ENCODE assay signal across 10 mouse cellular contexts in the genomic region with DNA sequence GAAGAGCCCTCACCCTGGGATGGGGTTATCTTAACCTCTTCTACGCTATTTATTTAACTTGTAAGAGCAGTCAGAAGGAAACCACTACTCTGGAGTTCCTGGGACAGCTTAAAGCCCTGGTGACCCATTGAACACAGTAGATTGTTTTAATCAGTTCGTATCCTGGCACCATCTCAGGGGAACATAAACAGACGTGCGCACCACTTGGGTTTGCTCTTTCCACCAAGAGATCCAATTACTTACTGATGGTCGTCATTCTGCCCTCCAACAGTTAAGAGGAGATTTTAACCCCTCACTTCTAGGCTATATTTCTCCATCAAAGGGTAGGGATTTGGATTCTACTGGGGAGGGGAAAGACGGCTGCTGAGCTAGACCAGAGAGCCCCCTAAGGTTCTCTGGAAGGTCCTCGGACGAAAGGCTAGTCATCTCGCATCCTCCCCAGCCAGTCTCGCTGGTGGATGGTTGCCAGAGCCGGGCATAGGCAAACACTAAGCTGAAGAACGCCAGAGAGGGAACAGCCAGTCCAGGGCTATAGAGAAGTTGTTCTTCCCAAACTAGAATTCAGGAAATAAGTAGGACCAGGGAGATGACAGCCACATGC. TPM values are rescaled to one million over a fixed set of nuclear protein-coding genes. Genes with fewer than 3 reads are reported as not detected.
DNase-seq lines count a peak whose midpoint lies in the region; ATAC-seq and TF ChIP-seq lines count a peak whose summit lies in the region.
"Had no signal": no experiment of that assay in that cellular context is flagged by ENCODE, and none has a peak within 500 bp of the region (broad histone marks: within the 10 kb centered on the region; RNA-seq: fewer than 3 reads in every experiment).

No protein-coding gene starts in this region.

- peak overlapping the region; percentile 10 for H3ac ChIP-seq in myocyte (ENCODE audit: control insufficient read depth, insufficient read length)

- peaks cover 58% of the 10 kb centered on the region for H3K27me3 ChIP-seq in heart, embryonic 14.5 days (ENCODE audit: control insufficient read depth, insufficient read depth, low read length)
- peaks cover 36% of the 10 kb centered on the region for H3K27me3 ChIP-seq in hindbrain, embryonic 14.5 days (ENCODE audit: control insufficient read depth, insufficient read depth, low read length)
- no peaks in the 10 kb centered on the region for H3K27me3 ChIP-seq in myocyte (ENCODE audit: control insufficient read depth, insufficient read depth, insufficient read length)

- peak overlapping the region; percentile 40; the same call in 1 of the 2 replicates for H3K9ac ChIP-seq in heart, embryonic 14.5 days (ENCODE audit: low read length)
- H3K9ac ChIP-seq in hindbrain, embryonic 14.5 days, result peak overlapping the region; percentile 71

- peaks cover 6 to 21% of the 10 kb centered on the region in 2 experiments; a peak in 3 of 4 replicates for H3K4me1 ChIP-seq in heart, embryonic 14.5 days (ENCODE audit: control insufficient read depth in 2 of 2, insufficient read depth in 2 of 2, low read length in 2 of 2)
- peaks cover 18% of the 10 kb centered on the region for H3K4me1 ChIP-seq in hindbrain, embryonic 14.5 days (replicated peaks; ENCODE audit: control insufficient read depth, insufficient read depth, low read length)

- peak overlapping the region; percentile 38 to 49 for H3K4me3 ChIP-seq in heart, embryonic 14.5 days (ENCODE audit: control insufficient read depth in 1 of 2, insufficient read depth in 1 of 2, low read depth in 1 of 2, low read length in 2 of 2)
- peak overlapping the region; percentile 63 for H3K4me3 ChIP-seq in hindbrain, embryonic 14.5 days (replicated peaks; ENCODE audit: low read length)
- H3K4me3 ChIP-seq in myocyte, result peak overlapping the region; percentile 63

- peaks cover 45% of the 10 kb centered on the region for H3K79me2 ChIP-seq in myocyte (ENCODE audit: control insufficient read depth, insufficient read depth)

- peak overlapping the region; percentile 94 for H3K4me2 ChIP-seq in heart, embryonic 14.5 days (ENCODE audit: low read length)
- H3K4me2 ChIP-seq in hindbrain, embryonic 14.5 days (replicated peaks), result peak overlapping the region; percentile 88
- H3K4me2 ChIP-seq in myocyte (ENCODE audit: low read depth), result peak overlapping the region; percentile 77

- H3K27ac ChIP-seq in heart, embryonic 14.5 days (replicated peaks in 1 of 2; ENCODE audit: control insufficient read depth in 1 of 2, insufficient read depth in 1 of 2, low read depth in 2 of 2, low read length in 2 of 2), result no peak overlapping the region
- no peak overlapping the region for H3K27ac ChIP-seq in hindbrain, embryonic 14.5 days

- H3K36me3 ChIP-seq in heart, embryonic 14.5 days (ENCODE audit: control insufficient read depth, insufficient read depth, low read length), result no peaks in the 10 kb centered on the region
- no peaks in the 10 kb centered on the region for H3K36me3 ChIP-seq in hindbrain, embryonic 14.5 days (replicated peaks; ENCODE audit: control insufficient read depth, insufficient read depth)
- H3K36me3 ChIP-seq in myocyte (ENCODE audit: control insufficient read depth, insufficient read depth), result no peaks in the 10 kb centered on the region

- TF ChIP-seq POLR2A in myocyte (IDR thresholded peaks at IDR 0.05; ENCODE audit: insufficient read length, low read depth), result no peak

- ATAC-seq in heart, embryonic 14.5 days (ENCODE audit: insufficient number of reproducible peaks, insufficient read depth, low FRiP score, low read depth), result no peak
- ATAC-seq in hindbrain, embryonic 14.5 days (ENCODE audit: low FRiP score), result no peak

- DNase-seq in heart, postnatal 25 days (ENCODE audit: low spot score), result no peak
- peak; percentile 35 for DNase-seq in embryo, embryonic 10 days (ENCODE audit: low spot score)
- DNase-seq in hindbrain, embryonic 14.5 days (ENCODE audit: low spot score), result no peak
- DNase-seq in gastrocnemius, postnatal 14 days, result no peak
- no peak for DNase-seq in gastrocnemius, postnatal 36 days
- no peak for DNase-seq in left cerebral cortex, postnatal 36 days (ENCODE audit: low spot score in 2 of 2)

- no peaks in the 10 kb centered on the region for H3K9me3 ChIP-seq in heart, embryonic 14.5 days (ENCODE audit: control insufficient read depth, low read length)
- no peaks in the 10 kb centered on the region for H3K9me3 ChIP-seq in hindbrain, embryonic 14.5 days (ENCODE audit: control insufficient read depth, low read length)

- 3% methylated on average over 12 of the region's 12 CpGs for WGBS in heart, embryonic 14.5 days
- WGBS in hindbrain, embryonic 14.5 days, result 2% methylated on average over 12 of the region's 12 CpGs

- intact Hi-C loops in heart, postnatal 25 days (cut with DNase I), result no loop called here
- intact Hi-C loops in gastrocnemius, postnatal 14 days (cut with DNase I; ENCODE audit: low total_unique reads), result no loop called here
- intact Hi-C loops in gastrocnemius, postnatal 36 days (cut with DNase I), result no loop called here
- intact Hi-C loops in left cerebral cortex, postnatal 36 days (cut with DNase I), result no loop called here

TF ChIP-seq in myocyte, 11 proteins besides CTCF, POLR2A, EP300 and RAD21:
- no peak for TF ChIP-seq TCF3 (IDR thresholded peaks at IDR 0.05; ENCODE audit: insufficient read length, low read depth)

RNA-seq across cellular contexts. Expression of gene Grem1, which starts 1.4 kb away (rescaled TPM):
- polyA plus RNA-seq in heart, embryonic 14.5 days (2014; fragmentation: Nextera tagmentation; extraction: Ambion mirVana), result 0.05 TPM in 1 of 2 replicates, not detected in the other
- total RNA-seq in heart, postnatal 25 days (2021), result not detected
- polyA plus RNA-seq in hindbrain, embryonic 14.5 days (2014; fragmentation: Nextera tagmentation; extraction: Ambion mirVana), result 1.7 and 2.2 TPM in 2 replicates
- 17.9 TPM for polyA plus RNA-seq in myocyte (2012; fragmentation: generic; extraction: Trizol)
- under 1 TPM in 1 of 2 experiments, not detected in 1; 0.09 TPM for total RNA-seq in gastrocnemius, postnatal 14 days (2021)
- not detected for total RNA-seq in gastrocnemius, postnatal 36 days (2021)
- 1 to 10 TPM in 1 of 2 experiments, under 1 TPM in 1; 0.76 to 1.6 TPM for total RNA-seq in left cerebral cortex, postnatal 36 days (2021)
- total RNA-seq: megakaryocyte-erythroid progenitor cell, adult 5-6 weeks; MEL had no signal
